In genomic region chr11:16951761-16952010, GRCm38 (mm10) we compare ENCODE assay signal across 8 mouse cellular contexts. TPM values are rescaled to one million over a fixed set of nuclear protein-coding genes. Genes with fewer than 3 reads are reported as not detected.
DNase-seq lines count a peak whose midpoint lies in the region; ATAC-seq and TF ChIP-seq lines count a peak whose summit lies in the region.

No protein-coding gene starts in this region.

- peaks cover 13% of the 10 kb centered on the region for H3K4me1 ChIP-seq in heart, embryonic 12.5 days (replicated peaks)
- H3K4me1 ChIP-seq in ES-Bruce4 (ENCODE audit: control insufficient read depth, insufficient read depth, low read length) = no peaks in the 10 kb centered on the region
- peaks cover 20% of the 10 kb centered on the region for H3K4me1 ChIP-seq in hindbrain, embryonic 10.5 days (replicated peaks)

- peaks cover 4% of the 10 kb centered on the region; the same call in 1 of the 2 replicates for H3K36me3 ChIP-seq in heart, embryonic 12.5 days
- no peaks in the 10 kb centered on the region for H3K36me3 ChIP-seq in ES-Bruce4 (ENCODE audit: control insufficient read depth, insufficient read depth, low read length, poor library complexity, severe bottlenecking)
- H3K36me3 ChIP-seq in hindbrain, embryonic 10.5 days = peaks cover 19% of the 10 kb centered on the region

- H3K4me3 ChIP-seq in heart, embryonic 12.5 days = peak overlapping the region; percentile 74
- H3K4me3 ChIP-seq in ES-Bruce4 (ENCODE audit: low read depth, low read length) = peak overlapping the region; percentile 86
- peak overlapping the region; percentile 63 for H3K4me3 ChIP-seq in hindbrain, embryonic 10.5 days

- H3K27me3 ChIP-seq in heart, embryonic 12.5 days (replicated peaks) = no peaks in the 10 kb centered on the region
- no peaks in the 10 kb centered on the region for H3K27me3 ChIP-seq in ES-Bruce4 (ENCODE audit: control insufficient read depth, insufficient read depth, low read length, poor library complexity, severe bottlenecking)
- no peaks in the 10 kb centered on the region for H3K27me3 ChIP-seq in hindbrain, embryonic 10.5 days (ENCODE audit: insufficient read depth, poor library complexity, severe bottlenecking)

- peak overlapping the region; percentile 96 for H3K4me2 ChIP-seq in heart, embryonic 12.5 days

- no peak for TF ChIP-seq POLR2A in ES-Bruce4 (IDR thresholded peaks at IDR 0.05; ENCODE audit: insufficient read depth, low read length)

- no peak; the same call in 1 of the 2 replicates for ATAC-seq in heart, embryonic 12.5 days (ENCODE audit: insufficient number of reproducible peaks, low FRiP score)
- peak; percentile 11 for ATAC-seq in megakaryocyte progenitor cell, adult 5-6 weeks (replicated peaks; ENCODE audit: poor library complexity)

- intact Hi-C loops in heart, postnatal 36 days (cut with DNase I) = loop anchor here (2.0 to 5.0 kb wide), 4 partner anchors 154 to 1001 kb away; partner anchors contain the start of genes Etaa1, Pno1 and Sec61g

- no peak for TF ChIP-seq EP300 in ES-Bruce4 (IDR thresholded peaks at IDR 0.05; ENCODE audit: insufficient read depth, low read depth, low read length)

- no peaks in the 10 kb centered on the region for H3K9me3 ChIP-seq in heart, embryonic 12.5 days (replicated peaks)
- H3K9me3 ChIP-seq in ES-Bruce4 (replicated peaks; ENCODE audit: control insufficient read depth, insufficient read depth, low read length, poor library complexity, severe bottlenecking) = no peaks in the 10 kb centered on the region; the same call in 1 of the 2 replicates
- no peaks in the 10 kb centered on the region for H3K9me3 ChIP-seq in hindbrain, embryonic 10.5 days

- DNase-seq in heart, postnatal 36 days = no peak
- no peak for DNase-seq in hindbrain, embryonic 10.5 days (ENCODE audit: low spot score)
- DNase-seq in right cerebral cortex, postnatal 36 days (ENCODE audit: low spot score in 2 of 2) = no peak
- DNase-seq in spleen, postnatal 36 days (ENCODE audit: low spot score in 2 of 2) = no peak
- no peak for DNase-seq in lung, postnatal 4 days

- H3K27ac ChIP-seq in heart, embryonic 12.5 days (ENCODE audit: poor library complexity, severe bottlenecking) = peak overlapping the region; percentile 54
- H3K27ac ChIP-seq in ES-Bruce4 (ENCODE audit: insufficient read depth, low read length) = no peak overlapping the region
- H3K27ac ChIP-seq in hindbrain, embryonic 10.5 days = peak overlapping the region; percentile 87

- WGBS in heart, embryonic 12.5 days = 7% methylated on average over 9 of the region's 9 CpGs
- 9% methylated on average over 9 of the region's 9 CpGs for WGBS in hindbrain, embryonic 10.5 days

- peak overlapping the region; percentile 86 for H3K9ac ChIP-seq in heart, embryonic 12.5 days
- peak overlapping the region; percentile 44 for H3K9ac ChIP-seq in ES-Bruce4 (ENCODE audit: low read depth, poor library complexity, severe bottlenecking)

- no peak for TF ChIP-seq CTCF in ES-Bruce4 (IDR thresholded peaks at IDR 0.05; ENCODE audit: low read depth, low read length)

RNA-seq across cellular contexts. Expression of gene Fbxo48, which starts 0.5 kb away (rescaled TPM):
- polyA plus RNA-seq in heart, embryonic 12.5 days (2016; fragmentation: Nextera tagmentation; extraction: Ambion mirVana) = 1.1 and 1.3 TPM in 2 replicates
- total RNA-seq in heart, postnatal 36 days (2021) = under 1 TPM; 0.16 to 0.28 TPM
- polyA plus RNA-seq in ES-Bruce4 (2011; ENCODE audit: insufficient read depth, insufficient read length, low read depth, missing spikeins) = 4.6 and 6.7 TPM in 2 replicates
- 1.2 and 1.6 TPM in 2 replicates for polyA plus RNA-seq in hindbrain, embryonic 10.5 days (2016; fragmentation: Nextera tagmentation; extraction: Ambion mirVana)
- 7.6 and 12.7 TPM in 2 replicates for total RNA-seq in megakaryocyte progenitor cell, adult 5-6 weeks (2015)
- 8.1 and 10.3 TPM in 2 replicates for total RNA-seq in megakaryocyte progenitor cell, adult 5-6 weeks (2017)
